Mouse (Mus musculus): ENCODE data around the gene Bub1b.

- TF ChIP-seq GATA1 (IDR thresholded peaks at IDR 0.05; ENCODE audit: low read length) = no peak
- no peak for TF ChIP-seq TAL1 (IDR thresholded peaks at IDR 0.05; ENCODE audit: low read length)
Observed at GRCm38 (mm10) chr2:118663804-118664766, 66.1 kb downstream of the Bub1b start.

Data from erythroblast, embryonic 14.5 days (primary cell).